Mouse (Mus musculus): ENCODE data around the gene Edem2. TPM values are rescaled to one million over a fixed set of nuclear protein-coding genes. Genes with fewer than 3 reads are reported as not detected.
"Not testable (repeated sequence)": the region's sequence is repeated elsewhere in the genome, so short reads cannot be mapped to it uniquely, and the experiment has no call there.

The Edem2 gene
- total RNA-seq, 2 experiments from 2014 or later, result 36.9 to 46.2 TPM

- no peak for DNase-seq (ENCODE audit: low spot score in 2 of 2)
Observed at GRCm38 (mm10) chr2:155737803-155738202, 8.5 kb upstream of the Edem2 start.

GRCm38 (mm10) chr2:155736936-155737335 is 7.7 kb upstream of the Edem2 start:
- DNase-seq (ENCODE audit: low spot score in 2 of 2), result no peak

GRCm38 (mm10) chr2:155735766-155736165 is 6.5 kb upstream of the Edem2 start, which contains the start of gene Gm17581:
TSS of gene Gm17581 (minus strand) at chr2:155735866.
- DNase-seq (ENCODE audit: low spot score in 2 of 2), result not testable (repeated sequence)

- no peak for DNase-seq (ENCODE audit: low spot score in 2 of 2)
Observed at GRCm38 (mm10) chr2:155735080-155735479, 5.8 kb upstream of the Edem2 start.

- DNase-seq (ENCODE audit: low spot score in 2 of 2), result no peak
Observed at GRCm38 (mm10) chr2:155728742-155729141, 533 bp downstream of the Edem2 start.

- DNase-seq (ENCODE audit: low spot score in 2 of 2), result no peak
Observed at GRCm38 (mm10) chr2:155727764-155728395, 1.4 kb downstream of the Edem2 start.

GRCm38 (mm10) chr2:155726302-155726701 is 3.0 kb downstream of the Edem2 start:
- DNase-seq (ENCODE audit: low spot score in 2 of 2), result no peak

GRCm38 (mm10) chr2:155724526-155724925 is 4.7 kb downstream of the Edem2 start:
- no peak for DNase-seq (ENCODE audit: low spot score in 2 of 2)

GRCm38 (mm10) chr2:155724036-155724435 is 5.2 kb downstream of the Edem2 start:
- DNase-seq (ENCODE audit: low spot score in 2 of 2), result no peak

- DNase-seq (ENCODE audit: low spot score in 2 of 2), result no peak
Observed at GRCm38 (mm10) chr2:155720585-155720984, 8.7 kb downstream of the Edem2 start.

GRCm38 (mm10) chr2:155717082-155717990 is 11.9 kb downstream of the Edem2 start:
- no peak for DNase-seq (ENCODE audit: low spot score in 2 of 2)

GRCm38 (mm10) chr2:155710557-155710956 is 18.7 kb downstream of the Edem2 start:
- no peak for DNase-seq (ENCODE audit: low spot score in 2 of 2)

- DNase-seq (ENCODE audit: low spot score in 2 of 2), result peak in 1 of 2 experiments; percentile 55
Observed at GRCm38 (mm10) chr2:155707251-155707650, 22.0 kb downstream of the Edem2 start.

- DNase-seq (ENCODE audit: low spot score in 2 of 2), result no peak
Observed at GRCm38 (mm10) chr2:155703630-155704029, 25.6 kb downstream of the Edem2 start.

GRCm38 (mm10) chr2:155701399-155701919 is 27.8 kb downstream of the Edem2 start:
- no peak for DNase-seq (ENCODE audit: low spot score in 2 of 2)

GRCm38 (mm10) chr2:155698443-155698842 is 30.8 kb downstream of the Edem2 start:
- DNase-seq (ENCODE audit: low spot score in 2 of 2), result not testable (repeated sequence)

- no peak for DNase-seq (ENCODE audit: low spot score in 2 of 2)
Observed at GRCm38 (mm10) chr2:155696851-155697250, 32.4 kb downstream of the Edem2 start.

GRCm38 (mm10) chr2:155696091-155696558 is 33.1 kb downstream of the Edem2 start:
- peak; percentile 91 to 94 for DNase-seq (ENCODE audit: low spot score in 2 of 2)

- no peak for DNase-seq (ENCODE audit: low spot score in 2 of 2)
Observed at GRCm38 (mm10) chr2:155695316-155695715, 34.0 kb downstream of the Edem2 start.

- no peak for DNase-seq (ENCODE audit: low spot score in 2 of 2)
Observed at GRCm38 (mm10) chr2:155694564-155694963, 34.7 kb downstream of the Edem2 start.

GRCm38 (mm10) chr2:155693136-155693535 is 36.1 kb downstream of the Edem2 start:
- DNase-seq (ENCODE audit: low spot score in 2 of 2), result no peak

Measured in adrenal gland, adult 18-20 months (tissue).